8 mouse cellular contexts compared by ENCODE assay signal in the genomic region with DNA sequence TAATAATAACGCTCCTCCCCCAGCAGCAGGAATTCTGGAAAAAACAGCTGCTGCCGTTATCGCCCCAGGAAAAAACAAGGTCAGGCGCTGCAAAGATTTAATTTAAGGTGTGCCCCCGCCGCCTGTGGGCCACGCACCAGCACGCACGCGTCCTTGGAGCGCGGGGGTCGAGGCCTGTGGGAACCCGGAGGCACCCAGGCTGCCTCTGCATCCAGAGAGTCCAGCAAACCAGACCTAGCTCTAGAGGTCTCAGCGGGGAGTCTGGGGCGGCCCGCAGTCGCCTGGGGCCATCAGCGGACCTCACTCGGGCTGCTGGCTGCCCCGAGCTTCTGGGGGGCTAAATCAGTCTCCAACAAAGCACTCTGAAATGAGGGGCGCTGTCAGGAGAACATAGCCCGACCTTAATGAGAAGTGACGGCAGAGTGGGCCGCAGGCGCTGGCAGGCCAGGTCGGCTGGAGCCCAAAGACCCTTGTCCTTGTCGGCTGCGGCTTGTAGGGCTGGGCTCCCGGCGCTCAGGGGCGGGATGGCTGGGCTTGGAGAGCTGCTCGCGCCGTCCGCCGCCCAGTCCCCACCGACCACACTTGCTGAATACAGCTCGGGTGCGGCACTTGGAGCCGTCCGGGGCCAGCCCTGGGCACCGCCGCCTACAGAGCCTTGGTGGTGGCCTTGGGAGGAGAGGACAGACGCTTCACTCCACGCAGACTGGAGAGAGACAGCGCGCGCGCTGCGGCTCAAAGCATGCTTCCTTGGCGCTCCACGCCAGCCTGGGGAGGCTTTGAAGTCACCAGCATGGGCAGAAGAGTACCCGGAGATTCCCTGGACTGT. TPM values are rescaled to one million over a fixed set of nuclear protein-coding genes. Genes with fewer than 3 reads are reported as not detected.
DNase-seq lines count a peak whose midpoint lies in the region; ATAC-seq lines count a peak whose summit lies in the region.

No protein-coding gene starts in this region.

- peak overlapping the region; percentile 46 to 85 for H3K4me3 ChIP-seq in heart, embryonic 14.5 days (ENCODE audit: control insufficient read depth in 1 of 2, insufficient read depth in 1 of 2, low read depth in 1 of 2, low read length in 2 of 2)
- peak overlapping the region; percentile 86 for H3K4me3 ChIP-seq in midbrain, embryonic 14.5 days (replicated peaks; ENCODE audit: low read depth, low read length)

- peak overlapping the region; percentile 98 for H3K9ac ChIP-seq in heart, embryonic 14.5 days (ENCODE audit: low read length)
- H3K9ac ChIP-seq in midbrain, embryonic 14.5 days (replicated peaks; ENCODE audit: low read length), result peak overlapping the region; percentile 99

- H3K9me3 ChIP-seq in heart, embryonic 14.5 days (ENCODE audit: control insufficient read depth, low read length), result no peaks in the 10 kb centered on the region
- no peaks in the 10 kb centered on the region for H3K9me3 ChIP-seq in midbrain, embryonic 14.5 days (ENCODE audit: control insufficient read depth, low read length)

- H3K4me1 ChIP-seq in heart, embryonic 14.5 days (ENCODE audit: control insufficient read depth in 2 of 2, insufficient read depth in 2 of 2, low read length in 2 of 2), result peaks cover 27 to 51% of the 10 kb centered on the region in 2 experiments
- peaks cover 46% of the 10 kb centered on the region for H3K4me1 ChIP-seq in midbrain, embryonic 14.5 days (ENCODE audit: control insufficient read depth, insufficient read depth, low read length)

- WGBS in heart, embryonic 14.5 days, result 2% methylated on average over 54 of the region's 54 CpGs
- under 1% methylated on average over 54 of the region's 54 CpGs for WGBS in midbrain, embryonic 14.5 days

- peak; percentile 20 to 44 for DNase-seq in right cerebral cortex, adult 2 months (ENCODE audit: low spot score in 2 of 2)
- DNase-seq in right cerebral cortex, postnatal 36 days (ENCODE audit: low spot score in 2 of 2), result no peak
- DNase-seq in embryo, embryonic 9.5 days (ENCODE audit: extremely low spot score), result peak; percentile 85
- peak; percentile 50 to 77 for DNase-seq in kidney, postnatal 36 days
- peak; percentile 80 for DNase-seq in midbrain, embryonic 14.5 days
- DNase-seq in thymus, postnatal 14 days, result no peak
- no peak for DNase-seq in urinary bladder, postnatal 25 days (ENCODE audit: low spot score)

- H3K36me3 ChIP-seq in heart, embryonic 14.5 days (ENCODE audit: control insufficient read depth, insufficient read depth, low read length), result peaks cover 11% of the 10 kb centered on the region; the same call in 1 of the 2 replicates
- peaks cover 5% of the 10 kb centered on the region; the same call in 1 of the 2 replicates for H3K36me3 ChIP-seq in midbrain, embryonic 14.5 days (ENCODE audit: control insufficient read depth, insufficient read depth, low read length)

- no peak for ATAC-seq in heart, embryonic 14.5 days (ENCODE audit: insufficient number of reproducible peaks, insufficient read depth, low FRiP score, low read depth)
- no peak for ATAC-seq in midbrain, embryonic 14.5 days (ENCODE audit: low FRiP score, low TSS enrichment)

- H3K27me3 ChIP-seq in heart, embryonic 14.5 days (ENCODE audit: control insufficient read depth, insufficient read depth, low read length), result no peaks in the 10 kb centered on the region
- no peaks in the 10 kb centered on the region for H3K27me3 ChIP-seq in midbrain, embryonic 14.5 days (ENCODE audit: control insufficient read depth, insufficient read depth, low read length)

- H3K27ac ChIP-seq in heart, embryonic 14.5 days (replicated peaks in 1 of 2; ENCODE audit: control insufficient read depth in 1 of 2, insufficient read depth in 1 of 2, low read depth in 2 of 2, low read length in 2 of 2), result peak overlapping the region; percentile 77 to 94
- H3K27ac ChIP-seq in midbrain, embryonic 14.5 days (replicated peaks; ENCODE audit: low read depth, low read length), result peak overlapping the region; percentile 97

- peak overlapping the region; percentile 94 for H3K4me2 ChIP-seq in heart, embryonic 14.5 days (ENCODE audit: low read length)
- peak overlapping the region; percentile 99 for H3K4me2 ChIP-seq in midbrain, embryonic 14.5 days (ENCODE audit: low read length)

RNA-seq across cellular contexts. Expression of gene Slc38a10, which starts 34.4 kb away (rescaled TPM):
- 68.8 and 74.1 TPM in 2 replicates for polyA plus RNA-seq in heart, embryonic 14.5 days (2014; fragmentation: Nextera tagmentation; extraction: Ambion mirVana)
- 88.3 and 119 TPM in 2 replicates for polyA plus RNA-seq in midbrain, embryonic 14.5 days (2014; fragmentation: Nextera tagmentation; extraction: Ambion mirVana)

RNA-seq across cellular contexts. Expression of gene Bahcc1, which starts 47.2 kb away (rescaled TPM):
- 8.8 and 9.1 TPM in 2 replicates for polyA plus RNA-seq in heart, embryonic 14.5 days (2014; fragmentation: Nextera tagmentation; extraction: Ambion mirVana)
- 20.0 and 25.9 TPM in 2 replicates for polyA plus RNA-seq in midbrain, embryonic 14.5 days (2014; fragmentation: Nextera tagmentation; extraction: Ambion mirVana)

Comparison
In these comparisons a context has a peak if more than half of its experiments do, and no peak if none do; other contexts are left out.
1. DNase-seq: peak in right cerebral cortex, adult 2 months (2 of 2), embryo, embryonic 9.5 days (single experiment), kidney, postnatal 36 days (2 of 2) and midbrain, embryonic 14.5 days (single experiment); none in right cerebral cortex, postnatal 36 days (0 of 2), thymus, postnatal 14 days (single experiment) and urinary bladder, postnatal 25 days (single experiment).